Mouse (Mus musculus) hindbrain, embryonic 16.5 days (tissue): ENCODE measurements around the gene Srp9. TPM values are rescaled to one million over a fixed set of nuclear protein-coding genes. Genes with fewer than 3 reads are reported as not detected.

Experiments used
- ATAC-seq: fragments of 200-750 bp; cut with Nextera tagmentation; 2 replicates; pipeline ENCODE4 v1.8.0; 2017; ENCODE audit warnings: moderate TSS enrichment, moderate library complexity
- H3K27ac ChIP-seq: fragments of 300-500 bp; sonication (generic); 2 replicates; pipeline ENCODE4 v1.5.1; 2014; ENCODE audit warnings: low read depth, mild to moderate bottlenecking, control low read depth, low read length, moderate library complexity
- H3K27me3 ChIP-seq: fragments of 300-500 bp; sonication (generic); replicated peaks from 2 replicates; pipeline ENCODE4 v1.6.1; 2014; ENCODE audit warnings: low read length; ENCODE audit not compliant: control insufficient read depth, insufficient read depth
- H3K36me3 ChIP-seq: fragments of 300-500 bp; sonication (generic); 2 replicates; pipeline ENCODE4 v1.6.1; 2014; ENCODE audit warnings: mild to moderate bottlenecking, low read length, moderate library complexity, mixed read lengths; ENCODE audit not compliant: control insufficient read depth, insufficient read depth
- H3K4me1 ChIP-seq: fragments of 300-500 bp; sonication (generic); 2 replicates; pipeline ENCODE4 v1.6.1; 2014; ENCODE audit warnings: low read depth, low read length; ENCODE audit not compliant: control insufficient read depth, insufficient read depth
- H3K4me2 ChIP-seq: fragments of 300-500 bp; sonication (generic); 2 replicates; pipeline ENCODE4 v1.6.1; 2014; ENCODE audit warnings: mild to moderate bottlenecking, low read length, control low read depth, moderate library complexity
- H3K4me3 ChIP-seq: fragments of 300-500 bp; sonication (generic); 2 replicates; pipeline ENCODE4 v1.5.1; 2014; ENCODE audit warnings: mild to moderate bottlenecking, low read length, control low read depth, moderate library complexity
- H3K9ac ChIP-seq: fragments of 300-500 bp; sonication (generic); 2 replicates; pipeline ENCODE4 v1.6.1; 2014; ENCODE audit warnings: low read depth, mild to moderate bottlenecking, control low read depth, low read length, moderate library complexity
- H3K9me3 ChIP-seq: fragments of 300-500 bp; sonication (generic); 2 replicates; pipeline ENCODE4 v1.6.1; 2014; ENCODE audit warnings: mild to moderate bottlenecking, low read length, moderate library complexity; ENCODE audit not compliant: control insufficient read depth
- WGBS: fragments of 180-500 bp; shearing (Covaris S2); extraction: QIAGEN DNeasy Blood & Tissue Kit; methylation state at CpG from one replicate; pipeline ENCODE4 v1.1.7; 2014; 5-methylcytosine and 5-hydroxymethylcytosine counted together
- polyA plus RNA-seq: library from polyadenylated mRNA; unstranded; fragments of >200 nt; fragmentation: Nextera tagmentation; extraction: Ambion mirVana; gene quantifications from 2 replicates; pipeline ENCODE4 v1.2.1, GENCODE M21; 2015

The Srp9 gene
- 125 and 134 TPM in 2 replicates for polyA plus RNA-seq

GRCm38 (mm10) chr1:182124506-182124905 lies at the start of gene Srp9:
Gene Srp9 (plus strand): TSS chr1:182124737.
- WGBS = under 1% methylated on average over 36 of the region's 37 CpGs
- H3K9me3 ChIP-seq = no peaks in the 10 kb centered on the region
- H3K36me3 ChIP-seq = no peaks in the 10 kb centered on the region
- ATAC-seq = peak; percentile 98
- peak within 1 kb of the TSS; percentile 90 for H3K4me3 ChIP-seq
- H3K4me2 ChIP-seq = peak within 1 kb of the TSS; percentile 77
- H3K4me1 ChIP-seq = peaks cover 12% of the 10 kb centered on the region
- no peaks in the 10 kb centered on the region for H3K27me3 ChIP-seq
- peak within 1 kb of the TSS; percentile 77 for H3K9ac ChIP-seq
- H3K27ac ChIP-seq = peak within 1 kb of the TSS; percentile 84

GRCm38 (mm10) chr1:182081744-182082419 lies 42.7 kb upstream of the Srp9 start:
- Histone ChIP-seq H3K27ac (no peak overlapping the region), H3K4me3 (no peak overlapping the region), H3K4me2 (peak overlapping the region; percentile 28), H3K4me1 (peaks cover 5% of the 10 kb centered on the region), H3K27me3 (no peaks in the 10 kb centered on the region), H3K36me3 (no peaks in the 10 kb centered on the region), H3K9me3 (peaks cover 2% of the 10 kb centered on the region; the same call in 1 of the 2 replicates), H3K9ac (peak overlapping the region; percentile 6; the same call in 1 of the 2 replicates)
- 25% methylated on average over 16 of the region's 16 CpGs for WGBS
- peak; percentile 62; the same call in 1 of the 2 replicates for ATAC-seq

GRCm38 (mm10) chr1:182083459-182083858 lies 41.1 kb upstream of the Srp9 start:
- no peak overlapping the region for H3K9ac ChIP-seq
- ATAC-seq = no peak
- no peaks in the 10 kb centered on the region for H3K36me3 ChIP-seq
- H3K27me3 ChIP-seq = no peaks in the 10 kb centered on the region
- H3K9me3 ChIP-seq = no peaks in the 10 kb centered on the region
- H3K4me2 ChIP-seq = no peak overlapping the region
- H3K4me1 ChIP-seq = peaks cover 7% of the 10 kb centered on the region
- WGBS = 85% methylated on average over 4 of the region's 4 CpGs
- no peak overlapping the region for H3K4me3 ChIP-seq
- no peak overlapping the region for H3K27ac ChIP-seq

GRCm38 (mm10) chr1:182086759-182087158 lies 37.8 kb upstream of the Srp9 start:
- Histone ChIP-seq H3K4me1 (peaks cover 29% of the 10 kb centered on the region), H3K27me3 (no peaks in the 10 kb centered on the region), H3K9ac (no peak overlapping the region), H3K4me3 (no peak overlapping the region), H3K27ac (no peak overlapping the region), H3K4me2 (no peak overlapping the region), H3K36me3 (no peaks in the 10 kb centered on the region), H3K9me3 (no peaks in the 10 kb centered on the region)
- peak; percentile 78 for ATAC-seq
- 18% methylated on average over 7 of the region's 7 CpGs for WGBS

GRCm38 (mm10) chr1:182087351-182087750 lies 37.2 kb upstream of the Srp9 start:
- Histone ChIP-seq H3K9ac (no peak overlapping the region), H3K4me1 (peaks cover 25% of the 10 kb centered on the region), H3K4me3 (no peak overlapping the region), H3K27me3 (no peaks in the 10 kb centered on the region), H3K9me3 (no peaks in the 10 kb centered on the region), H3K27ac (no peak overlapping the region), H3K36me3 (no peaks in the 10 kb centered on the region), H3K4me2 (no peak overlapping the region)
- WGBS = 67% methylated on average over 3 of the region's 3 CpGs
- no peak for ATAC-seq

GRCm38 (mm10) chr1:182087753-182088633 lies 36.5 kb upstream of the Srp9 start:
- H3K27ac ChIP-seq = no peak overlapping the region; the same call in 1 of the 2 replicates
- 83% methylated on average over 14 of the region's 14 CpGs for WGBS
- no peak overlapping the region for H3K4me2 ChIP-seq
- H3K36me3 ChIP-seq = no peaks in the 10 kb centered on the region
- H3K4me1 ChIP-seq = peaks cover 25% of the 10 kb centered on the region
- no peak for ATAC-seq
- no peaks in the 10 kb centered on the region for H3K9me3 ChIP-seq
- H3K4me3 ChIP-seq = no peak overlapping the region
- H3K9ac ChIP-seq = no peak overlapping the region
- H3K27me3 ChIP-seq = no peaks in the 10 kb centered on the region

- Histone ChIP-seq H3K4me2 (no peak overlapping the region), H3K4me3 (no peak overlapping the region), H3K27ac (peak overlapping the region; percentile 48), H3K27me3 (no peaks in the 10 kb centered on the region), H3K36me3 (no peaks in the 10 kb centered on the region), H3K9ac (no peak overlapping the region), H3K4me1 (peaks cover 25% of the 10 kb centered on the region), H3K9me3 (no peaks in the 10 kb centered on the region)
- 36% methylated on average over 14 of the region's 14 CpGs for WGBS
- peak; percentile 49; the same call in 1 of the 2 replicates for ATAC-seq
Measured at GRCm38 (mm10) chr1:182088844-182089418, 35.6 kb upstream of the Srp9 start.

- ATAC-seq = peak; percentile 63
- H3K4me3 ChIP-seq = no peak overlapping the region
- no peaks in the 10 kb centered on the region for H3K36me3 ChIP-seq
- H3K4me1 ChIP-seq = peaks cover 26% of the 10 kb centered on the region
- H3K9me3 ChIP-seq = no peaks in the 10 kb centered on the region
- H3K27me3 ChIP-seq = no peaks in the 10 kb centered on the region
- H3K27ac ChIP-seq = peak overlapping the region; percentile 58
- H3K4me2 ChIP-seq = no peak overlapping the region
- 26% methylated on average over 15 of the region's 15 CpGs for WGBS
- H3K9ac ChIP-seq = 0 out of 2 replicates have a peak overlapping the region, but pooled peaks have one; percentile 16
Measured at GRCm38 (mm10) chr1:182089600-182090297, 34.8 kb upstream of the Srp9 start.
